Mouse (Mus musculus) limb, embryonic 11.5 days (tissue): ENCODE results near the gene Fah. TPM values are rescaled to one million over a fixed set of nuclear protein-coding genes. Genes with fewer than 3 reads are reported as not detected.

Experiments used
- ATAC-seq: fragments of 200-750 bp; cut with Nextera tagmentation; 2 replicates; pipeline ENCODE4 v1.8.0; 2017; ENCODE audit warnings: low read depth; ENCODE audit not compliant: insufficient number of reproducible peaks, low FRiP score, low TSS enrichment
- DNase-seq: peaks from one replicate; pipeline ENCODE4 v3.0.0-alpha.2; 2015; ENCODE audit warnings: low spot score
- H3K27ac ChIP-seq: fragments of 300-500 bp; sonication (generic); replicated peaks from 2 replicates; pipeline ENCODE4 v1.5.1; 2014; ENCODE audit warnings: low read depth, mild to moderate bottlenecking, low read length
- H3K27me3 ChIP-seq: fragments of 300-500 bp; sonication (generic); 2 replicates; pipeline ENCODE4 v1.6.1; 2014; ENCODE audit warnings: mild to moderate bottlenecking, low read length, mixed read lengths; ENCODE audit not compliant: control insufficient read depth, insufficient read depth
- H3K36me3 ChIP-seq: fragments of 300-500 bp; sonication (generic); 2 replicates; pipeline ENCODE4 v1.6.1; 2014; ENCODE audit warnings: mild to moderate bottlenecking, low read length, moderate library complexity, mixed read lengths; ENCODE audit not compliant: control insufficient read depth, insufficient read depth
- H3K4me1 ChIP-seq: fragments of 300-500 bp; sonication (generic); 2 replicates; pipeline ENCODE4 v1.6.1; 2014; ENCODE audit warnings: low read length, mixed read lengths; ENCODE audit not compliant: control insufficient read depth, insufficient read depth
- H3K4me2 ChIP-seq: fragments of 300-500 bp; sonication (generic); 2 replicates; pipeline ENCODE4 v1.6.1; 2014; ENCODE audit warnings: low read depth, mild to moderate bottlenecking, moderate library complexity; ENCODE audit not compliant: severe bottlenecking
- H3K4me3 ChIP-seq: fragments of 300-500 bp; sonication (generic); 2 replicates; pipeline ENCODE4 v1.5.1; 2014; ENCODE audit warnings: low read depth, low read length
- H3K9ac ChIP-seq: fragments of 300-500 bp; sonication (generic); 2 replicates; pipeline ENCODE4 v1.6.1; 2014; ENCODE audit warnings: mild to moderate bottlenecking, low read length
- H3K9me3 ChIP-seq: fragments of 300-500 bp; sonication (generic); 2 replicates; pipeline ENCODE4 v1.6.1; 2016; ENCODE audit warnings: low read length; ENCODE audit not compliant: control insufficient read depth
- WGBS: fragments of 180-500 bp; shearing (Covaris S2); extraction: QIAGEN DNeasy Blood & Tissue Kit; methylation state at CpG from one replicate; pipeline ENCODE4 v1.1.7; 2014; 5-methylcytosine and 5-hydroxymethylcytosine counted together
- polyA plus RNA-seq: library from polyadenylated mRNA; unstranded; fragments of >200 nt; fragmentation: Nextera tagmentation; extraction: Ambion mirVana; gene quantifications from 2 replicates; pipeline ENCODE4 v1.2.1, GENCODE M21; 2014

Fah gene
- polyA plus RNA-seq, 1 experiment from 2014 or later = 1.9 TPM

DNA sequence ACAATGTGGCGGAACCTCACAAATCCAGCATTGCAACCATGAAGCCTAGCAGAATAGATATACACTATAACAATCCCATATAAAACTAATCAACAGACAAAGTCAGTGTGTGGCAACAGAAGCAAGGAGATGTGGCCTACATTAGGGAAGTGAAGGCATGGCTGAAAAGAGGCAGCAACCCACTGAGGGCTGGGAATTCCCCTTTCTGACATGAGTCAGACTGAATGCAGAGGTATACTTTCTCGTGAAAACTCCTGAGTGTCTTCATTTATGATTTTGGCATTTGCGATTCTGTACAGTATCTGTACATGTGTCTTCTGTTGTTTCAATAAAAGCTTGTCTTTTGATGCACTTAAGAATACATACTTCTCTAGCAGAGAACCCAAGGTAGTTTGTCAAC, 15.2 kb downstream of the Fah start:
- no peak overlapping the region for H3K4me2 ChIP-seq
- 91% methylated on average over 3 of the region's 3 CpGs for WGBS
- H3K4me3 ChIP-seq = no peak overlapping the region
- no peak for DNase-seq
- H3K36me3 ChIP-seq = no peaks in the 10 kb centered on the region
- H3K27me3 ChIP-seq = no peaks in the 10 kb centered on the region
- no peaks in the 10 kb centered on the region for H3K9me3 ChIP-seq
- H3K9ac ChIP-seq = no peak overlapping the region
- no peak for ATAC-seq
- H3K27ac ChIP-seq = no peak overlapping the region
- H3K4me1 ChIP-seq = no peaks in the 10 kb centered on the region

DNA sequence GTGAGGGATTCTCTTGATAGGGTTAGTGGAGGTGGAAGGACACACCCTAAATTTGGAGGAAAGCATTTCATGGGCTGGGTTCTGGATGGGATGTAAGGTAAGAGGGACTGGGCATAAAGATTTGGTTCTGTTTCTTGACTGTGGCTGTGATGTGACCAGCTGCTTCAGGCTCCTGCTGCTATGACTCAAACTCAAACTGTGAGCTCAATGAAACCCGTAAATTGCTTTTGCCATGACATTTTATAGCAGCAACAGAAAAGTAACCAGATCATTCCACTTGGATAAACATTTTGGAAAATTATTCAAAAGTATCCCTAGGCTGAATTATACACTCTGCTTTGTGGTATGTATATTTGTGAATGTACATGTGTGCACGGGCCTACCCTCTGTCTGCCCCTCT, 15.9 kb downstream of the Fah start:
- no peak overlapping the region for H3K4me2 ChIP-seq
- H3K27me3 ChIP-seq = no peaks in the 10 kb centered on the region
- no peak for DNase-seq
- no peak for ATAC-seq
- no peak overlapping the region for H3K9ac ChIP-seq
- H3K9me3 ChIP-seq = no peaks in the 10 kb centered on the region
- H3K36me3 ChIP-seq = no peaks in the 10 kb centered on the region
- no peak overlapping the region for H3K27ac ChIP-seq
- no peak overlapping the region for H3K4me3 ChIP-seq
- H3K4me1 ChIP-seq = no peaks in the 10 kb centered on the region
- 96% methylated on average over 2 of the region's 2 CpGs for WGBS

DNA sequence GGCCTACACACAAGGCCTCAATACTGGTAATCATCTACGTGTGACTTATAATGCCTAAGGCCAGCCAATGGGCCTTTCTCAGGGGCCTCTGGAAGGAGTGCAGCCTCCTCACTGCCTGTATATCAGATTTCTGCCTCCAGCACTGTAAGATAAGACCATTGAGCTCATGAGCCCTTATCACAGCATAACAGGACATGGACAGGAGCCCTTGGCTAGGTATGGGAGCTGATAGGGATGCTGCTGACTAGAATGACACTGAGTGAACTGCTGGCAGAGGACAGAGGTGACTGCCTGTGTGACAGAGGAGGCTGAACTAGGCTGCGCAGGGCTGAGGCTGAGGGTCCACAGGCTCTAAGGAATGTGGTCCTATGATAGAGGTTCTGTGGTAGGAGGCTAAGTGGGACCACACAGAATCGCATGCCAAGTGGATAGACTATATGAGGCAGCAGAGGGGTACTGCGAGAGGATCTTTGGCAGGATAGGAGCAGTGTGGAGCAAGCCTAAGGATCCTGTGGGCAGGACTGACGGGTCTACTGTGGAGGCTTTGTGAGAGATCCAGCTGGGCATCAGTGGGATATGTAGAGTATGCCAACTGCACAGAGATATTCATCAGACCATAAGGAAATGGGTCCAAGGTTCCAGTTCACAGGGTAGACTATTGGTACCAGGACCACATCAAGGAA, 19.3 kb downstream of the Fah start:
- no peak for DNase-seq
- no peak overlapping the region for H3K27ac ChIP-seq

DNA sequence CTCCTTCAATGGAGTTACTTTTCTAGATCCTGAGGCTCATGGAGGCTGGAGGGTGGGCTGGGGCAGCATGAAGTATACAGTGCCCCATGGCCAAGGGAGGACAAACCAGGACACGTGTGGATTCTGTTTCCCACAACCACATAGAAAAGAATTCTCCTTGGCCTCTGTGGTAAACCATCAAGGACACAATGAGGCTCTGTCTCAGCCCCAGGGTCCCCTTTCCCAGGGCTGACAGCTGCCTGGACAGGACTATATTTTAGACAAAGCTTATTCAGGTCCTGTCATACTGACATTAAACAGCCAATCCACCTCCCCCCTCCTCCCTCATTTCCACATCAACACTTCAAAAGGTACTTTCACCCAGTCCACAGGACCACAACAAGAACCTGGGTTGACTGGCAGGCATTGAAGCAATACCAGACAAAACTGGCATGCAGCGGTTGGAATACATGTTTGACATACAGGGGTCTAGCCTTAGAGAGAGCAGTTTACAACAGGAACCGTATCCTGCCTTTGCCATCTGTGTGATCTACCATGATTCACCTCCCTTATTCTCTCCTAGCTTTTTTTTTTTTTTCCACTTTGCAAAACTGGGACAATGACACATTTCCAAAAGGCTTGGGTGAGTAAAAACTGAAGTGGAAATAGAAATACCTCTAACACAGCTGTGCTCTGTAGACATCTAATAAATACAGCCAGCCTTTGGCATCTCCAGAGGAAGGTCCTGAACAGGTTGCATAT, 20.0 kb downstream of the Fah start:
- H3K4me1 ChIP-seq = no peaks in the 10 kb centered on the region
- no peak overlapping the region for H3K4me3 ChIP-seq
- DNase-seq = no peak
- no peaks in the 10 kb centered on the region for H3K36me3 ChIP-seq
- H3K4me2 ChIP-seq = no peak overlapping the region
- H3K27ac ChIP-seq = no peak overlapping the region
- H3K9me3 ChIP-seq = no peaks in the 10 kb centered on the region
- no peaks in the 10 kb centered on the region for H3K27me3 ChIP-seq
- no peak overlapping the region for H3K9ac ChIP-seq
- ATAC-seq = no peak
- 84% methylated on average over 3 of the region's 3 CpGs for WGBS

More for the DNA sequence above, 19.3 kb downstream of the Fah start:
- WGBS = 94% methylated on average over 5 of the region's 5 CpGs
- ATAC-seq = 0 out of 2 replicates have a peak, but pooled peaks have one; percentile 31
- H3K4me1 ChIP-seq = no peaks in the 10 kb centered on the region
- no peak overlapping the region for H3K4me2 ChIP-seq
- no peaks in the 10 kb centered on the region for H3K9me3 ChIP-seq
- H3K36me3 ChIP-seq = no peaks in the 10 kb centered on the region
- H3K4me3 ChIP-seq = no peak overlapping the region
- no peak overlapping the region for H3K9ac ChIP-seq
- H3K27me3 ChIP-seq = no peaks in the 10 kb centered on the region

DNA sequence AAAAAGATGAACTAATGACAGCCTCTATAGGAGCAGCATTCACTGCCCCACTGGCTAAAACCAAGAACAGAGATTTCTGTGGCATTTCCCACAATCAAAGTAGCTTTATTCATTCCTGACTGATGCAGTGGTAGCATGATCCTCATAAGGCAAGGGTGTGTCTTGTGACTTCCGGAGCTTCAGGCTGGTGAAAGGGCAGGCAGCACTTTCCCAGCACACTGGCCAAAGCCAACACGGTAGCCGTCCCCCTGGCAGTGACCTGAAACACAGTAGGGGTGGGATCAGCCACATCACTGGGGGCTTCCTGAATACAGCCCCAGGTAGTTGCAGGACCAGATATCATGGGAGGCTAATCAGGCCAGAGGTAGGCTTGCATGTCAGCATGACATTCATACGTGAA, 21.4 kb downstream of the Fah start:
- no peaks in the 10 kb centered on the region for H3K36me3 ChIP-seq
- H3K9me3 ChIP-seq = no peaks in the 10 kb centered on the region
- no peak overlapping the region for H3K9ac ChIP-seq
- no peak overlapping the region for H3K27ac ChIP-seq
- no peaks in the 10 kb centered on the region for H3K27me3 ChIP-seq
- DNase-seq = no peak
- H3K4me1 ChIP-seq = no peaks in the 10 kb centered on the region
- H3K4me2 ChIP-seq = no peak overlapping the region
- ATAC-seq = no peak
- 89% methylated on average over 4 of the region's 4 CpGs for WGBS
- no peak overlapping the region for H3K4me3 ChIP-seq

DNA sequence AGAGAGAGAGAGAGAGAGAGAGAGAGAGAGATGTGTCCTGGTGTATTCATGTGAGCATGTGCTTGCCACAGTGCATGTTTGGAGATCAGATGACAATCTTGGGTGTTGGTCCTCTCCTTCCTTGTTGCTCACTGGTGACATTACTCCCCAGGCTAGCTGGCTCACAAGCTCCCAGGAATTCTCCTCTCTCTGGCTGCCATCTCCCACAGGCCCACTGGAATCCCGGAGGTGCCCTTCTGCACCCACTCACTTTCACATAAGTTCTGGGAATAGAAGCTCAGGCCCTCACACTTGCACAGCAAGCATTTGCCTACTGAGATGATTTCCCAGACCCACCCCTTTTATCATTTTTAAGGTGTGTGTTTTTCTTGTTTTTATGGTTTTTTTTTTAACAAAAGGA, 26.8 kb downstream of the Fah start:
- no peaks in the 10 kb centered on the region for H3K4me1 ChIP-seq
- H3K27ac ChIP-seq = no peak overlapping the region
- H3K9ac ChIP-seq = no peak overlapping the region
- H3K36me3 ChIP-seq = no peaks in the 10 kb centered on the region
- H3K4me3 ChIP-seq = no peak overlapping the region
- WGBS = 86% methylated on average over 1 of the region's 1 CpGs
- H3K27me3 ChIP-seq = no peaks in the 10 kb centered on the region
- no peak for ATAC-seq
- DNase-seq = no peak
- no peak overlapping the region for H3K4me2 ChIP-seq
- H3K9me3 ChIP-seq = no peaks in the 10 kb centered on the region

DNA sequence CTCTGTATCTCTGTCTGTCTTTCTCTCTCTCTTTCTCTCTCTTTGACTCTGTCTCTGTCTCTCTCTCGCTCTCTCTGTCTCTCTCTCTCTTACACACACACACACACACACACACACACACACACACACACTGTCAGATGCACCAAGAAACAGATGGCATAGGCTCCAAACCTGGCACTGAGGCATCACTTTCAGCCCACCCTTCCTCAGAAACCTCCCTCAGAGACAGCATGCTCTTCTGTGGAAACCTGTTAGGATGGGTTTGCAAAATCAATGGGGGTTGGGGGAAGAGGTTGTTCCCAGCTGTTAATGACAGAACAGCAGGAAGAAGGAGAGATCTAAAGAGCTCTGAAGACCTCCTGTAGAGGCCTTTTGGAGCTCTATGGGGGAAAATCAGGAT, 27.7 kb downstream of the Fah start:
- H3K27ac ChIP-seq = no peak overlapping the region
- H3K27me3 ChIP-seq = no peaks in the 10 kb centered on the region
- no peak for DNase-seq
- H3K4me2 ChIP-seq = no peak overlapping the region
- no peak overlapping the region for H3K4me3 ChIP-seq
- no peaks in the 10 kb centered on the region for H3K4me1 ChIP-seq
- WGBS = 92% methylated on average over 1 of the region's 1 CpGs
- H3K9ac ChIP-seq = no peak overlapping the region
- no peak for ATAC-seq
- H3K36me3 ChIP-seq = no peaks in the 10 kb centered on the region
- no peaks in the 10 kb centered on the region for H3K9me3 ChIP-seq

DNA sequence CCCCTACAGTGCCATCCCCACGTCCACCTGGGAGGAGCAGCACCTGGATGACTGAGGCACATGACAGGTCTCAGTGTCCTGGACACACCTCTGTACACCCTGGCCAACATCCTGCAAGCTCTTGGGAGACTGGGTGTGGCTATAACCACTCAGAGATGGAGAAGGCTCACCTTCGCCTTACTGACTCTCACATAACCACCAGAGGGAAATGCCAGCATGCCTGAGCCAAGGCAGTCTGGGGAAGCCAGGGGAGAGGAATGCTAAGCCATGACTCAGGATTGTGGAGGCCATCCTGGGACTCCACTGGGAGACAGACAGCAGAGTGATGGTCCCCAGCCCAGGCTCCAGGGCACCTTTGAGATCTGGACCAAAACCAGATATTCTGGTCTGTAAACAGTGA, 29.5 kb downstream of the Fah start:
- ATAC-seq (no peak), DNase-seq (no peak)
- H3K4me3 ChIP-seq = no peak overlapping the region
- H3K27ac ChIP-seq = no peak overlapping the region
- H3K4me2 ChIP-seq = no peak overlapping the region
- no peaks in the 10 kb centered on the region for H3K9me3 ChIP-seq
- no peak overlapping the region for H3K9ac ChIP-seq
- no peaks in the 10 kb centered on the region for H3K27me3 ChIP-seq
- H3K4me1 ChIP-seq = no peaks in the 10 kb centered on the region
- 80% methylated on average over 2 of the region's 2 CpGs for WGBS
- no peaks in the 10 kb centered on the region for H3K36me3 ChIP-seq
